Mouse (Mus musculus): ENCODE data around the gene Gckr. TPM values are rescaled to one million over a fixed set of nuclear protein-coding genes. Genes with fewer than 3 reads are reported as not detected.
"Not testable (repeated sequence)": the region's sequence is repeated elsewhere in the genome, so short reads cannot be mapped to it uniquely, and the experiment has no call there.

The Gckr gene
- polyA plus RNA-seq, 1 experiment from 2014 or later: 0.74 TPM

DNA sequence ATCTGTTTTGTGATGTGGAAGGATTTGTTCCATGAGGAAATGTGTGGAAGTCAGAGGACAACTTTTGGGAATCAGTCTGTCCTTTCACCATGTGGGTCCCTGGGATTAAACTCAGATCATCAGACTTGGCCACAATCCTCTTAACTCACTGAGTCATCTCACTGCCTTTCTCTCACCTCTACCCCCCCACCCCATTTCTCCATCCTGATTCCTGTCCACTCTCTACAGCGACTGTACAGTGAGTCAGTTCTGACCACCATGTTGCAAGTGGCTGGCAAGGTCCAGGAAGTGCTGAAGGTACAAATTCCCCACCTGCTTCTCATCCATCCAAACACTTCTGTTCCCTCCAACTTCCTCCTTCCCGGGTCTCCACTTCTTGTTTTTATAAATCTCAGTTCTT, 1.2 kb downstream of the Gckr start:
- no peak for ATAC-seq (replicated peaks)
- Histone ChIP-seq H3K27me3 (replicated peaks) (no peaks in the 10 kb centered on the region), H3K9ac (no peak overlapping the region), H3K4me1 (peaks cover 17% of the 10 kb centered on the region), H3K9me3 (no peaks in the 10 kb centered on the region), H3K27ac (no peak overlapping the region), H3K4me2 (no peak overlapping the region), H3K4me3 (no peak overlapping the region), H3K36me3 (replicated peaks) (no peaks in the 10 kb centered on the region)
- WGBS: 68% methylated on average over 2 of the region's 2 CpGs

GRCm38 (mm10) chr5:31301866-31302265, 4.6 kb downstream of the Gckr start:
- H3K4me1 ChIP-seq: no peaks in the 10 kb centered on the region
- no peak overlapping the region for H3K9ac ChIP-seq
- H3K4me2 ChIP-seq: no peak overlapping the region
- 74% methylated on average over 8 of the region's 8 CpGs for WGBS
- H3K27ac ChIP-seq: no peak overlapping the region
- H3K9me3 ChIP-seq: no peaks in the 10 kb centered on the region
- no peaks in the 10 kb centered on the region for H3K27me3 ChIP-seq (replicated peaks)
- no peaks in the 10 kb centered on the region for H3K36me3 ChIP-seq (replicated peaks)
- H3K4me3 ChIP-seq: no peak overlapping the region
- no peak for ATAC-seq (replicated peaks)

DNA sequence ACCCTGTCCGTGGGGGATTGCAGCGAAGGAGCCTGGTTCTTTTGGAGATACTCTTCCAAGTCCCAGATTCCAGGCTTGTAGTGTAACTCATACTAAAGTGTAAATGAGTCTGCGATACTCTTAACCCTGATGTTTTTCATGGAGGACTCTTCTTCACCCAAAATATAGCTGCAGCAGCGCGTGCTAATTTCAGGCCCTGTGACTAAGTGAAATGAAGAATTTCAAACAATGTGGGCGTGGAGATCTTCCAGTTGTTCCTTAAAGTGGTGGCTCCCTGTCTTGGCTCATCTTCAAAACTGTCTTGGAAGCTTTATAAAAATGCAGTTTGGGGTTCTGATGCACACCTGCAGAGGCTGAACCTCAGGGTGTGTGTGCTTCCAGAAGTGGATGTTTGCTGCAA, 5.8 kb downstream of the Gckr start:
- H3K27me3 ChIP-seq (replicated peaks): no peaks in the 10 kb centered on the region
- no peak overlapping the region for H3K4me2 ChIP-seq
- H3K27ac ChIP-seq: no peak overlapping the region
- ATAC-seq (replicated peaks): no peak
- H3K4me1 ChIP-seq: no peaks in the 10 kb centered on the region
- H3K4me3 ChIP-seq: no peak overlapping the region
- H3K9ac ChIP-seq: no peak overlapping the region
- H3K9me3 ChIP-seq: no peaks in the 10 kb centered on the region
- H3K36me3 ChIP-seq (replicated peaks): no peaks in the 10 kb centered on the region
- 91% methylated on average over 6 of the region's 6 CpGs for WGBS

DNA sequence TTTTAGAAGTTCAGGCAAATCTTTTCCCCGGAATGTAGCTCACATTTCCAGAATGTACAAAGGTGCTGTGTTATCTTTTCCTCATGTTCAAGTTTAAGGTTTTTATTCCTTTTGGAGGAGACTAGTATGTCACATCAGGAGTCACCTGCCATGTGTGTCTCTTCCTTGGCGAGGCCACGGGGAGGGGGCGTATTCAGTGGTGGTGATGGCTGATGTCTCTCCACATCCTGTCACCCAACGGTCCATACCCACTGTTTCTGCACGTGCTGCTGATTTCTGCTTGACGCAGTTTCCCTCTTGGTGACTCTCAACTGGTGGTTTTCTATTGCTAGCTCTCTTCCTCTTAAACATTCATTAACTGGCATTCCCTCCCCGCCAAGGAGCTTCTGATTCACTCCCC, 15.6 kb downstream of the Gckr start:
- Histone ChIP-seq H3K4me2 (no peak overlapping the region), H3K36me3 (replicated peaks) (no peaks in the 10 kb centered on the region), H3K27me3 (replicated peaks) (no peaks in the 10 kb centered on the region), H3K27ac (no peak overlapping the region), H3K4me1 (no peaks in the 10 kb centered on the region), H3K9me3 (no peaks in the 10 kb centered on the region), H3K9ac (no peak overlapping the region), H3K4me3 (no peak overlapping the region)
- no peak for ATAC-seq (replicated peaks)
- 88% methylated on average over 8 of the region's 8 CpGs for WGBS

DNA sequence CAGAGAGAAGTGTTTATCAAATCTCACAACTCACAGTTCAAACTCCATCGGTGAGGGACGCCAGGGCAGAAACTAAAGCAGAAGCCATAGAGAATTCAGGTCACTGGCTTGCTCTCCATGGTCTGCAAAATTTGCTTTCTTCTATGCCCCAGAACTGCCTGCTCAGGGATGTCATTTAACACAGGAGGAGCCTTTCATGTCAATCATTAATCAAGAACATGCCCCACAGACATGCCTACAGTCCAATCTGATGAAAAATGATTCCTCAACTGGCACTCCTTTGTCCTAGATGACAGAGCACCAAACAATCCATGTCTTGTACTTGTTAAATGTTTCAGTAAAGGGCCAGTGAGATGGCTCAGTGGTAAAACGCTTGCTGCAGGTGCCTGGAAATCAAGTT, 25.5 kb downstream of the Gckr start:
- 90% methylated on average over 3 of the region's 3 CpGs for WGBS
- H3K27me3 ChIP-seq (replicated peaks): no peaks in the 10 kb centered on the region
- no peak overlapping the region for H3K4me3 ChIP-seq
- no peaks in the 10 kb centered on the region for H3K9me3 ChIP-seq
- no peak overlapping the region for H3K27ac ChIP-seq
- H3K4me2 ChIP-seq: no peak overlapping the region
- H3K9ac ChIP-seq: no peak overlapping the region
- no peaks in the 10 kb centered on the region for H3K4me1 ChIP-seq
- ATAC-seq (replicated peaks): no peak
- H3K36me3 ChIP-seq (replicated peaks): no peaks in the 10 kb centered on the region

DNA sequence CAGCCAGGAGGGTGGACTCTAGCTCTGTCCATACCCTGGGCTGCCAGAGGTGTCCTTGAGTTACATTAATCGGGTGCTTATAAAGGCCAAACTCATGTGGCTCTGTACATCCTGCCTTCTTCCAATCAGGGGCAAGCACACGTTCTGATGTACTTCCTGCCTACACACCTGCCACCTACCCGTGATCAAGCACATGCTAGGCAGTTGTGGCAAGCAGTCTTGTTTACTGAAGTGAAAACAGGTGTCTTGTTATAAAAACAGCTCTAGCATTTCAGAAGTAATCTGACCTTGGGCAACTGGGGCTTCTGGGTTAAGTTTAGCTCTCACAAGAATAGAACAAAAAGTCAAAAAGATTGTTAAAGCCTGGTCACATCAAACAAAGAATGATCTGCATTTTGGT, 26.8 kb downstream of the Gckr start:
- H3K27ac ChIP-seq: no peak overlapping the region
- ATAC-seq (replicated peaks): no peak
- WGBS: 72% methylated on average over 3 of the region's 3 CpGs
- no peak overlapping the region for H3K4me2 ChIP-seq
- H3K36me3 ChIP-seq (replicated peaks): no peaks in the 10 kb centered on the region
- no peak overlapping the region for H3K4me3 ChIP-seq
- H3K9ac ChIP-seq: no peak overlapping the region
- no peaks in the 10 kb centered on the region for H3K4me1 ChIP-seq
- H3K27me3 ChIP-seq (replicated peaks): no peaks in the 10 kb centered on the region
- H3K9me3 ChIP-seq: no peaks in the 10 kb centered on the region

- Histone ChIP-seq H3K9me3 (no peaks in the 10 kb centered on the region), H3K9ac (no peak overlapping the region), H3K4me1 (no peaks in the 10 kb centered on the region), H3K4me3 (no peak overlapping the region), H3K27me3 (replicated peaks) (no peaks in the 10 kb centered on the region), H3K36me3 (replicated peaks) (no peaks in the 10 kb centered on the region), H3K4me2 (no peak overlapping the region), H3K27ac (no peak overlapping the region)
- WGBS: 16% methylated on average over 5 of the region's 5 CpGs
- no peak for ATAC-seq (replicated peaks)
These were observed 29.6 kb downstream of the Gckr start for GRCm38 (mm10) chr5:31326850-31327249.

DNA sequence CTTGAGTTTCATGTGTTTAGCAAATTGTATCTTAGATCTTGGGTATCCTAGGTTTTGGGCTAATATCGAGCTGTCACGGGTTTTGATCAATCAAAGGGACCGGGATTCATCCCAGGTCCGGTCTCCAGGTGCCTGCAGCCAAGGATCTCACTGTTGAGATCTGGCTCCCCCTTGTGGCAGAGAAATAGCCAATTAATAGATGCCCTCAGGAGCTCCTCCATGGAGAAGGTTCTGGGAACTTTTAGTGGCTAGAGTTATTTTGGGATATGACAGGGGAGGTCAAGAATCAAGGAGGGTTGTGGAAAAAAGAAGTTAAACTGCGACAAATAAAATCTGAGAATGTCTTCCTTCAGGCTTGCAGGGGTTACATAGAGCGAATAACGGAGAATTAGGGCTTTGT, 31.0 kb downstream of the Gckr start:
- Histone ChIP-seq H3K27ac (no peak overlapping the region), H3K4me3 (no peak overlapping the region), H3K4me2 (no peak overlapping the region), H3K36me3 (replicated peaks) (no peaks in the 10 kb centered on the region), H3K9ac (no peak overlapping the region), H3K4me1 (no peaks in the 10 kb centered on the region), H3K9me3 (no peaks in the 10 kb centered on the region), H3K27me3 (replicated peaks) (no peaks in the 10 kb centered on the region)
- WGBS: 34% methylated on average over 7 of the region's 7 CpGs
- ATAC-seq (replicated peaks): no peak

- ATAC-seq (replicated peaks); H3K9me3 ChIP-seq; H3K27me3 ChIP-seq (replicated peaks); H3K36me3 ChIP-seq (replicated peaks); H3K4me1 ChIP-seq; H3K9ac ChIP-seq; H3K4me3 ChIP-seq; H3K4me2 ChIP-seq; H3K27ac ChIP-seq: not testable (repeated sequence)
- WGBS: 78% methylated on average over 16 of the region's 16 CpGs
These were observed 60.3 kb downstream of the Gckr start for GRCm38 (mm10) chr5:31357586-31357985.

- Histone ChIP-seq H3K36me3 (replicated peaks) (no peaks in the 10 kb centered on the region), H3K9ac (no peak overlapping the region), H3K4me3 (no peak overlapping the region), H3K27ac (no peak overlapping the region), H3K4me1 (no peaks in the 10 kb centered on the region), H3K27me3 (replicated peaks) (no peaks in the 10 kb centered on the region), H3K9me3 (no peaks in the 10 kb centered on the region), H3K4me2 (no peak overlapping the region)
- ATAC-seq (replicated peaks): no peak
- 83% methylated on average over 6 of the region's 6 CpGs for WGBS
These were observed 63.7 kb downstream of the Gckr start for GRCm38 (mm10) chr5:31360955-31361354.

Other genes starting within 250 kb of the Gckr start
- 161 and 164 TPM in 2 replicates for gene Atraid, start 249.1 kb upstream of the Gckr start, polyA plus RNA-seq (2015; fragmentation: Nextera tagmentation; extraction: Ambion mirVana)
- gene Slc5a6, start 248.5 kb upstream of the Gckr start, polyA plus RNA-seq (2015; fragmentation: Nextera tagmentation; extraction: Ambion mirVana): 26.9 and 29.1 TPM in 2 replicates
- gene Cad, start 242.7 kb upstream of the Gckr start, polyA plus RNA-seq (2015; fragmentation: Nextera tagmentation; extraction: Ambion mirVana): 14.9 and 16.2 TPM in 2 replicates
- gene Dnajc5g, start 191.2 kb upstream of the Gckr start, polyA plus RNA-seq (2015; fragmentation: Nextera tagmentation; extraction: Ambion mirVana): not detected in 2 replicates
- gene Slc30a3, start 189.2 kb upstream of the Gckr start, polyA plus RNA-seq (2015; fragmentation: Nextera tagmentation; extraction: Ambion mirVana): 20.4 and 21.5 TPM in 2 replicates
- gene Trim54, start 180.7 kb upstream of the Gckr start, polyA plus RNA-seq (2015; fragmentation: Nextera tagmentation; extraction: Ambion mirVana): not detected in 2 replicates
- not detected in 2 replicates for gene Ucn, start 158.6 kb upstream of the Gckr start, polyA plus RNA-seq (2015; fragmentation: Nextera tagmentation; extraction: Ambion mirVana)
- 51.5 and 57.8 TPM in 2 replicates for gene Mpv17, start 143.2 kb upstream of the Gckr start, polyA plus RNA-seq (2015; fragmentation: Nextera tagmentation; extraction: Ambion mirVana)
- gene Gm29609, start 117.5 kb upstream of the Gckr start, polyA plus RNA-seq (2015; fragmentation: Nextera tagmentation; extraction: Ambion mirVana): 1.7 TPM in 2 replicates
- gene Gtf3c2, start 117.3 kb upstream of the Gckr start, polyA plus RNA-seq (2015; fragmentation: Nextera tagmentation; extraction: Ambion mirVana): 72.3 and 73.6 TPM in 2 replicates
- gene Snx17, start 104.2 kb upstream of the Gckr start, polyA plus RNA-seq (2015; fragmentation: Nextera tagmentation; extraction: Ambion mirVana): 125 and 126 TPM in 2 replicates
- 85.0 and 92.1 TPM in 2 replicates for gene Eif2b4, start 104.0 kb upstream of the Gckr start, polyA plus RNA-seq (2015; fragmentation: Nextera tagmentation; extraction: Ambion mirVana)
- 17.0 and 19.4 TPM in 2 replicates for gene Zfp513, start 95.1 kb upstream of the Gckr start, polyA plus RNA-seq (2015; fragmentation: Nextera tagmentation; extraction: Ambion mirVana)
- gene Ppm1g, start 76.8 kb upstream of the Gckr start, polyA plus RNA-seq (2015; fragmentation: Nextera tagmentation; extraction: Ambion mirVana): 191 and 200 TPM in 2 replicates
- gene Nrbp1, start 56.6 kb upstream of the Gckr start, polyA plus RNA-seq (2015; fragmentation: Nextera tagmentation; extraction: Ambion mirVana): 169 and 177 TPM in 2 replicates
- gene Gm9970, start 56.2 kb upstream of the Gckr start, polyA plus RNA-seq (2015; fragmentation: Nextera tagmentation; extraction: Ambion mirVana): 0.45 and 0.69 TPM in 2 replicates
- gene Krtcap3, start 45.8 kb upstream of the Gckr start, polyA plus RNA-seq (2015; fragmentation: Nextera tagmentation; extraction: Ambion mirVana): 2.5 and 3.2 TPM in 2 replicates
- gene Ift172, start 6.3 kb upstream of the Gckr start, polyA plus RNA-seq (2015; fragmentation: Nextera tagmentation; extraction: Ambion mirVana): 34.3 and 36.6 TPM in 2 replicates
- 107 and 113 TPM in 2 replicates for gene Fndc4, start 1.4 kb upstream of the Gckr start, polyA plus RNA-seq (2015; fragmentation: Nextera tagmentation; extraction: Ambion mirVana)
- gene Zfp512, start 155.0 kb downstream of the Gckr start, polyA plus RNA-seq (2015; fragmentation: Nextera tagmentation; extraction: Ambion mirVana): 141 and 145 TPM in 2 replicates
- not detected in 2 replicates for gene 4930548H24Rik, start 188.3 kb downstream of the Gckr start, polyA plus RNA-seq (2015; fragmentation: Nextera tagmentation; extraction: Ambion mirVana)
- gene Gpn1, start 197.3 kb downstream of the Gckr start, polyA plus RNA-seq (2015; fragmentation: Nextera tagmentation; extraction: Ambion mirVana): 79.8 and 81.6 TPM in 2 replicates
- 36.2 and 37.0 TPM in 2 replicates for gene Slc4a1ap, start 229.6 kb downstream of the Gckr start, polyA plus RNA-seq (2015; fragmentation: Nextera tagmentation; extraction: Ambion mirVana)
- 27.8 and 27.9 TPM in 2 replicates for gene Supt7l, start 230.4 kb downstream of the Gckr start, polyA plus RNA-seq (2015; fragmentation: Nextera tagmentation; extraction: Ambion mirVana)